Mouse (Mus musculus) brain, embryonic 14.5 days (tissue): ENCODE measurements around the gene Prex1. TPM values are rescaled to one million over a fixed set of nuclear protein-coding genes. Genes with fewer than 3 reads are reported as not detected.

Experiments
- DNase-seq: peaks from one replicate; pipeline ENCODE4 v3.0.0-alpha.2; 2011; ENCODE audit warnings: low read depth
- CTCF ChIP-seq: fragments of 200-500 bp; IDR thresholded peaks from 2 replicates; pipeline ENCODE4 v1.5.1; 2012; ENCODE audit warnings: inconsistent platforms, mild to moderate bottlenecking, moderate library complexity, borderline replicate concordance; ENCODE audit not compliant: insufficient read depth, insufficient read length; ENCODE audit errors: extremely low read depth
- POLR2A ChIP-seq: fragments of 200-500 bp; IDR thresholded peaks from 2 replicates; pipeline ENCODE4 v1.6.1; 2012; ENCODE audit warnings: mild to moderate bottlenecking, inconsistent platforms, borderline replicate concordance; ENCODE audit not compliant: poor library complexity, insufficient read depth, insufficient read length, severe bottlenecking; ENCODE audit errors: extremely low read depth
- polyA plus RNA-seq: library from polyadenylated mRNA; depleted of rRNA; stranded (reverse); fragments of >200 nt; gene quantifications from 2 replicates; pipeline ENCODE4 v1.2.3, GENCODE M21; 2012

Gene Prex1
- polyA plus RNA-seq, 1 experiment = 49.4 TPM

- no peak for TF ChIP-seq POLR2A
- no peak for TF ChIP-seq CTCF
- peak; percentile 62 for DNase-seq
Observed at GRCm38 (mm10) chr2:166655727-166656520, 57.7 kb downstream of the Prex1 start.

- DNase-seq = no peak
- no peak for TF ChIP-seq POLR2A
- no peak for TF ChIP-seq CTCF
Observed at GRCm38 (mm10) chr2:166655308-166655707, 58.3 kb downstream of the Prex1 start.

GRCm38 (mm10) chr2:166654875-166655274 is 58.8 kb downstream of the Prex1 start:
- TF ChIP-seq POLR2A = no peak
- no peak for TF ChIP-seq CTCF
- no peak for DNase-seq

GRCm38 (mm10) chr2:166653564-166653963 is 60.1 kb downstream of the Prex1 start:
- TF ChIP-seq POLR2A (no peak), CTCF (no peak)
- peak; percentile 84 for DNase-seq

- TF ChIP-seq POLR2A (no peak), CTCF (no peak)
Observed at GRCm38 (mm10) chr2:166652672-166653071, 61.0 kb downstream of the Prex1 start.

GRCm38 (mm10) chr2:166651317-166652030 is 62.2 kb downstream of the Prex1 start:
- peak; percentile 58 for DNase-seq
- no peak for TF ChIP-seq CTCF
- no peak for TF ChIP-seq POLR2A

More at GRCm38 (mm10) chr2:166652672-166653071, 61.0 kb downstream of the Prex1 start:
- DNase-seq = no peak

- TF ChIP-seq CTCF (no peak), POLR2A (no peak)
- no peak for DNase-seq
Observed at GRCm38 (mm10) chr2:166650414-166650813, 63.2 kb downstream of the Prex1 start.

GRCm38 (mm10) chr2:166647242-166647641 is 66.4 kb downstream of the Prex1 start:
- no peak for TF ChIP-seq POLR2A
- TF ChIP-seq CTCF = no peak
- no peak for DNase-seq

- DNase-seq = no peak
- TF ChIP-seq CTCF = no peak
- no peak for TF ChIP-seq POLR2A
Observed at GRCm38 (mm10) chr2:166646434-166647088, 67.1 kb downstream of the Prex1 start.

- no peak for TF ChIP-seq POLR2A
- TF ChIP-seq CTCF = no peak
- DNase-seq = no peak
Observed at GRCm38 (mm10) chr2:166644816-166645215, 68.8 kb downstream of the Prex1 start.

GRCm38 (mm10) chr2:166642581-166642987 is 71.0 kb downstream of the Prex1 start:
- TF ChIP-seq CTCF (no peak), POLR2A (no peak)
- DNase-seq = no peak
